Comparison of ENCODE assay signal across 8 mouse cellular contexts in the genomic region with DNA sequence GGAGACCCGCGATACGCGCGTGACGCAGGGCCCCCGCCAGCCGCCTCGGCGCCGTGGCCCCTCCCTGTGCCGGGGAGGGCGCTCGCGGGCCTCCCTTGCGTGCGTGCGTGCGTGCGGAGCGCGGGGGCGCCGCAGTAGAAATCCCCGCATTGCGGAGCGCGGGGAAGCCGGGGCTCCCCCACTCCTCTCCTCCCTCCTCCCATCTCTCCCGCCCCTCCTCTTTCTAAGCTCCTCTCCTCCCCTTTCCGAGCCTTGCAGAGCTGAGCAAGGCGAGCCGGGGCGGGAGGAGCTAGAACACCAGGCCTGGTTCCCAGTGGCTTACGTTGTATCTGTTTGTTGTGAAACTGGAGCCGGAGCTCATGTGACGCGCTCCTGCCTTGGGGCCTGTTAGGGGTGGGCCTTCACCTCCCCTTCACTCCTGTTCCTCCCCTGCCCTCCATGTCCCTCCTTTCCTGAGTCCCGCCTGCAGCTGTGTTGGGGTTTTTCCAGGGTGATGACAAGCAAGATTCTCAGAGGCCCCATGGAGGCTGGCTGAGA. TPM values are rescaled to one million over a fixed set of nuclear protein-coding genes. Genes with fewer than 3 reads are reported as not detected.
DNase-seq lines count a peak whose midpoint lies in the region; ATAC-seq lines count a peak whose summit lies in the region.

No protein-coding gene starts in this region.

- intact Hi-C loops in heart, postnatal 25 days (cut with DNase I): loop anchor here (2.0 kb wide), 1 partner anchor 25 kb away; no protein-coding TSS in a partner anchor

- H3K36me3 ChIP-seq in forebrain, embryonic 15.5 days: peaks cover 21% of the 10 kb centered on the region
- H3K36me3 ChIP-seq in neural tube, embryonic 14.5 days (ENCODE audit: control insufficient read depth, insufficient read depth, low read length): peaks cover 11% of the 10 kb centered on the region; the same call in 1 of the 2 replicates

- no peaks in the 10 kb centered on the region for H3K27me3 ChIP-seq in forebrain, embryonic 15.5 days
- no peaks in the 10 kb centered on the region for H3K27me3 ChIP-seq in neural tube, embryonic 14.5 days (ENCODE audit: control insufficient read depth, insufficient read depth, low read length)

- H3K27ac ChIP-seq in forebrain, embryonic 15.5 days (replicated peaks): peak overlapping the region; percentile 99
- H3K27ac ChIP-seq in neural tube, embryonic 14.5 days (ENCODE audit: low read depth, low read length): peak overlapping the region; percentile 98

- WGBS in forebrain, embryonic 15.5 days: under 1% methylated on average over 35 of the region's 39 CpGs
- under 1% methylated on average over 36 of the region's 39 CpGs for WGBS in neural tube, embryonic 14.5 days

- peak overlapping the region; percentile 97 for H3K9ac ChIP-seq in forebrain, embryonic 15.5 days (replicated peaks)
- peak overlapping the region; percentile 81 for H3K9ac ChIP-seq in neural tube, embryonic 14.5 days (replicated peaks; ENCODE audit: low read depth, low read length)

- H3K4me2 ChIP-seq in forebrain, embryonic 15.5 days (replicated peaks): peak overlapping the region; percentile 88
- peak overlapping the region; percentile 60 for H3K4me2 ChIP-seq in neural tube, embryonic 14.5 days (ENCODE audit: low read depth, low read length)

- peaks cover 19% of the 10 kb centered on the region for H3K4me1 ChIP-seq in forebrain, embryonic 15.5 days
- H3K4me1 ChIP-seq in neural tube, embryonic 14.5 days (ENCODE audit: control insufficient read depth, insufficient read depth, low read length): peaks cover 20% of the 10 kb centered on the region

- H3K4me3 ChIP-seq in forebrain, embryonic 15.5 days: peak overlapping the region; percentile 98
- peak overlapping the region; percentile 98 for H3K4me3 ChIP-seq in neural tube, embryonic 14.5 days (ENCODE audit: low read depth, low read length)

- no peaks in the 10 kb centered on the region for H3K9me3 ChIP-seq in forebrain, embryonic 15.5 days
- no peaks in the 10 kb centered on the region for H3K9me3 ChIP-seq in neural tube, embryonic 14.5 days (ENCODE audit: control insufficient read depth, low read length)

- DNase-seq in ES-CJ7 (ENCODE audit: low read depth, low spot score): peak; percentile 94
- DNase-seq in c-Kit-positive CD71-positive TER-119-positive erythroid progenitor cells, embryonic 14.5 days (ENCODE audit: low spot score): peak; percentile 65
- peak; percentile 92 for DNase-seq in heart, postnatal 25 days (ENCODE audit: low spot score)
- DNase-seq in layer of hippocampus, adult 18-20 months (ENCODE audit: low spot score in 2 of 2): peak; percentile 84 to 94
- DNase-seq in lung, adult 18-20 months: peak; percentile 96 to 97
- DNase-seq in testis, postnatal 10 days (ENCODE audit: low spot score): peak; percentile 86

- peak; percentile 79 for ATAC-seq in forebrain, embryonic 15.5 days (replicated peaks)
- peak; percentile 72 for ATAC-seq in neural tube, embryonic 14.5 days (ENCODE audit: low read depth)

RNA-seq across cellular contexts. Expression of gene Pim3, which starts 1.8 kb away (rescaled TPM):
- polyA plus RNA-seq in forebrain, embryonic 15.5 days (2015; fragmentation: Nextera tagmentation; extraction: Ambion mirVana): 69.1 and 70.7 TPM in 2 replicates
- total RNA-seq in heart, postnatal 25 days (2021): 10 to 100 TPM; 86.8 to 98.2 TPM
- total RNA-seq in layer of hippocampus, adult 18-20 months (2021): 10 to 100 TPM; 36.8 to 47.6 TPM
- 45.7 and 54.9 TPM in 2 replicates for polyA plus RNA-seq in neural tube, embryonic 14.5 days (2014; fragmentation: Nextera tagmentation; extraction: Ambion mirVana)

RNA-seq across cellular contexts. Expression of gene Creld2, which starts 44.3 kb away (rescaled TPM):
- 58.5 and 59.5 TPM in 2 replicates for polyA plus RNA-seq in forebrain, embryonic 15.5 days (2015; fragmentation: Nextera tagmentation; extraction: Ambion mirVana)
- total RNA-seq in heart, postnatal 25 days (2021): 10 to 100 TPM; 24.7 to 27.3 TPM
- 10 to 100 TPM; 29.7 to 30.6 TPM for total RNA-seq in layer of hippocampus, adult 18-20 months (2021)
- 53.1 and 58.6 TPM in 2 replicates for polyA plus RNA-seq in neural tube, embryonic 14.5 days (2014; fragmentation: Nextera tagmentation; extraction: Ambion mirVana)

RNA-seq across cellular contexts. Expression of gene Alg12, which starts 44.6 kb away (rescaled TPM):
- polyA plus RNA-seq in forebrain, embryonic 15.5 days (2015; fragmentation: Nextera tagmentation; extraction: Ambion mirVana): 7.8 and 8.5 TPM in 2 replicates
- total RNA-seq in heart, postnatal 25 days (2021): 10 to 100 TPM; 10.7 TPM
- total RNA-seq in layer of hippocampus, adult 18-20 months (2021): 10 to 100 TPM; 12.0 to 12.4 TPM
- polyA plus RNA-seq in neural tube, embryonic 14.5 days (2014; fragmentation: Nextera tagmentation; extraction: Ambion mirVana): 8.1 and 8.2 TPM in 2 replicates

Comparison
In these comparisons a context has a peak if more than half of its experiments do, and no peak if none do; other contexts are left out.
1. Peak in every context shown above with its lines: DNase-seq, ATAC-seq, H3K4me3 ChIP-seq and H3K27ac ChIP-seq.